Mouse (Mus musculus): ENCODE data around the gene Grn. TPM values are rescaled to one million over a fixed set of nuclear protein-coding genes. Genes with fewer than 3 reads are reported as not detected.
A peak's percentile ranks its signal among the peaks of the same experiment; 100 is the strongest.
"Not testable (repeated sequence)": the region's sequence is repeated elsewhere in the genome, so short reads cannot be mapped to it uniquely, and the experiment has no call there.

The Grn gene
- polyA plus RNA-seq (2015; fragmentation: Nextera tagmentation; extraction: Ambion mirVana): 192 and 215 TPM in 2 replicates

DNA sequence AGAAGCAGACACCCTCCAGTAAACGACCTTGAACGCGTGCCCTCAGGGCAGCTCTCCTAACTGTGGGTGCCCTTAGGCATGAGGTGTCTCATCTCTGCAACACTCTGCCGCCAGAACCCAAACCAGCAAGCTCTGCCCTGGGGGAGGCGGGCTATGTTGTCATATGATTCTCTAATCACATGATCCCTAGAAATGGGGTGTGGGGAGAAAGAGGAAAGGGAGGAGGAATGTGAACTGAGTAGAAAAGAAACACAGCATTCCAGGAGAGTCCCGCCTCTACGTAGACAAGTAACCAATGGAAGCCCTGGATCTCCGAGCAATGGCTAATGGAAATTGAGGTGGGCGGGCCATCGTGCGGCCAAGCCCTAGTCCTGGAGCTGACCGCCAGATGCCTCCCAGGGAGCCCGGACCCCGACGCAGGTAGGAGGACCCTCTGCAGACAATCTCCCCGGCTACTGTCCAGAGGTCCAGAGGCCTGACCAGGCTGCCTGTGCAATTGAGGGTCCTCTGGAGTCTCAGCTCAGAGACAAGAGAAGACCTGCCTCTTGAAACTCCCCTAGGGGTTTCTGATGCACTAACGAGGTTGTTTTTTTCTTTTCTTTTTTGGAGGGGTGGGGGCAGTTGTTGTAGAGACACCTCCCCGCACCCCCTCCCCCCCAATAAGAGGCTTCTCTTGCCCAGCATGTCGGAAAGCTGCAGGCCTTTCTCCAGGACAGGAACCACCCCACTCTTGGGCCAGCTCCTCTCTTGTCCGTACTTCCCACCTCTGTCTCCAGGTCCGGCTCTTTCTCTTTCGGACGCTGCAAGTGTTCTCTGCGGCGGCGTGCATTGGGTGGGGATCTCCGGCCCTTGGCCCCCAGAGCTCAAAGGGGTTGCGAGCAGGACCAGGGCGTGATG lies at the start of gene Grn:
Gene Grn (plus strand): TSS at position 195 of the 897 bp plus-strand sequence.
- peak within 1 kb of the TSS; percentile 90 for H3K4me2 ChIP-seq
- WGBS: 1% methylated on average over 29 of the region's 29 CpGs
- H3K36me3 ChIP-seq: peaks cover 20% of the 10 kb centered on the region
- H3K4me3 ChIP-seq: peak within 1 kb of the TSS; percentile 77
- H3K9me3 ChIP-seq: no peaks in the 10 kb centered on the region
- H3K27me3 ChIP-seq: no peaks in the 10 kb centered on the region; the same call in 1 of the 2 replicates
- peaks cover 38% of the 10 kb centered on the region for H3K4me1 ChIP-seq
- H3K27ac ChIP-seq: peak within 1 kb of the TSS; percentile 91
- peak; percentile 91 for ATAC-seq (ENCODE audit: insufficient number of reproducible peaks, low FRiP score, low TSS enrichment, low read depth)
- peak within 1 kb of the TSS; percentile 54 for H3K9ac ChIP-seq

DNA sequence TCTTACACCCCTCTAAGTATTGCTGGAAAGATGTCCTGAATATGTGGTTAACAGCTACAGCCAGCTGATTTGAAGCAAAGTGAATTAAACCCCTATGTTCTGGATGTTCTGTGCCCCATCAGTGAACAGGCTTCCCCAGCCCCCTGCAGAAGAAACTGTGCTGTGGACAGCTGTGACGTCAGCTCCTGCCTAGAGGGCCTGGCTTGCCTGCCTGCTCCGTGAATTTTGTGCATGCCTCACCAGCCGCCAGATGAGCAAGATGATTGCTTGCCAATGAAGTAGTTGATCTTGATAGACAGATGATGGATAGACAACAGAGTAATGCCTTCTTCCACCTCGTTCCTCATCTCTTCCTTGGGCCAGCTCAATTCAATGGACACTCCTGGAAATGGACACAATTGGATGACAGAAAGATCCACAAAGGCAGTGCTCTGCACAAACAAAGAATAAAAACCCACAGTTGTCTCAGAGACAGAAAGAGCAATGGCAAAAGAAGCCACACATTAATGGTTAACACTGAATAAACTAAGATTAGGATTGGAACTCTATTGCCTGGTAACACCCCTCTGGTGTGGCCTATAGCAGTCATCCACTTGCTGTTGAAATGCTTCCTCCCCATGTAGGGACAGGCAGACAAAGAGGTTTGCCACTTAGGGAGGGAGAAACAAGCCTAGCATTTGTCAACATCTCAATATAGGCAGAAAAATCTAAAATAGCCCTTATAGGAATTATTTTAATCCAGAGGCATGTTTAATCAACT lies 48.6 kb upstream of the Grn start:
- Histone ChIP-seq H3K4me2 (no peak overlapping the region), H3K4me3 (no peak overlapping the region), H3K27ac (0 out of 2 replicates have a peak overlapping the region, but pooled peaks have one; percentile 0), H3K27me3 (no peaks in the 10 kb centered on the region; the same call in 1 of the 2 replicates), H3K36me3 (no peaks in the 10 kb centered on the region), H3K9ac (no peak overlapping the region), H3K9me3 (no peaks in the 10 kb centered on the region), H3K4me1 (no peaks in the 10 kb centered on the region)
- 42% methylated on average over 4 of the region's 4 CpGs for WGBS
- ATAC-seq (ENCODE audit: insufficient number of reproducible peaks, low FRiP score, low TSS enrichment, low read depth): no peak

- H3K36me3 ChIP-seq: no peaks in the 10 kb centered on the region
- no peak overlapping the region for H3K4me2 ChIP-seq
- H3K9ac ChIP-seq: no peak overlapping the region
- no peaks in the 10 kb centered on the region for H3K9me3 ChIP-seq
- H3K4me3 ChIP-seq: no peak overlapping the region
- no peak for ATAC-seq (ENCODE audit: insufficient number of reproducible peaks, low FRiP score, low TSS enrichment, low read depth)
- WGBS: 83% methylated on average over 3 of the region's 3 CpGs
- H3K27me3 ChIP-seq: no peaks in the 10 kb centered on the region
- H3K4me1 ChIP-seq: no peaks in the 10 kb centered on the region
- H3K27ac ChIP-seq: no peak overlapping the region
Measured at GRCm38 (mm10) chr11:102382794-102383193, 47.3 kb upstream of the Grn start.

DNA sequence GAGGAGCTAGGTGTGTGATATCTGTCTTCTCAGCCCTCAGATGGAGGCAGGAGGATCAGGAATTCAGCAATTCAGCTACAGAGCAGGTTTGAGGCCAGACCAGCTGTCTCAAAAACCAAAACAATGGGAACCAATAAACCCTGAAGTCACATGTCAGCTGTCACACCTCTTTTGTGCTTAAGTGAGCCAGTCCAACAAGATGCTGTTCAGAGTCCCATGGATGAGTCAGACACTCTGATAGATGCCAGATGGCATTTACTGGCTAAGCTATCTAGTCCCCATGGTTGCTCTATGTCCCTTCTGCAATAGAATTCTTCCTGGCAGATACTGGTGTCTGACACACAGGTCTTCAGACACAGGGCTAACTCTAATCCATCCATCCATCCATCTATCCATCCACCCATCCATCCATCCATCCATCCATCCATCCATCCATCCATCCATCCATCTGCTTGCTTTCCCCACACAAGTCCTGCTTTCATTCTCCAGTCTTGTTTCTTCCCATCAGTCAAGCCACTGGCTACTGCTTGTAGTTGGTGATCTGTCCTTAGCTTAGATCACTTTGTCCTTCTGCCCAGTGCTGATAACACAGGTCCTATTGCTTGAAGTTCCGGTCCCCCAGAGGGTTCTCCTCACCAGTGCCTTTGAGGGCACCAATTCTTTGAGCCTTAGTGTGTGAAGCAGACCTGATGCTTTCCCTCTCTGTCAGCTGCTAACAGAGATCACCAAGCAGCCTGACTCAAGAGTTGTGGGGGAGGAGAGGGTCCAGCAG lies 46.6 kb upstream of the Grn start:
- 76% methylated on average over 1 of the region's 1 CpGs for WGBS
- no peaks in the 10 kb centered on the region for H3K36me3 ChIP-seq
- no peaks in the 10 kb centered on the region for H3K9me3 ChIP-seq
- H3K4me3 ChIP-seq: no peak overlapping the region
- H3K4me1 ChIP-seq: no peaks in the 10 kb centered on the region
- ATAC-seq (ENCODE audit: insufficient number of reproducible peaks, low FRiP score, low TSS enrichment, low read depth): no peak
- H3K9ac ChIP-seq: no peak overlapping the region
- H3K4me2 ChIP-seq: no peak overlapping the region
- H3K27ac ChIP-seq: no peak overlapping the region
- H3K27me3 ChIP-seq: no peaks in the 10 kb centered on the region

- H3K4me1 ChIP-seq: no peaks in the 10 kb centered on the region
- no peak overlapping the region for H3K27ac ChIP-seq
- H3K4me3 ChIP-seq: no peak overlapping the region
- ATAC-seq (ENCODE audit: insufficient number of reproducible peaks, low FRiP score, low TSS enrichment, low read depth): no peak
- no peak overlapping the region for H3K4me2 ChIP-seq
- 47% methylated on average over 2 of the region's 2 CpGs for WGBS
- no peak overlapping the region for H3K9ac ChIP-seq
- no peaks in the 10 kb centered on the region for H3K9me3 ChIP-seq
- H3K27me3 ChIP-seq: no peaks in the 10 kb centered on the region
- no peaks in the 10 kb centered on the region for H3K36me3 ChIP-seq
Measured at GRCm38 (mm10) chr11:102384418-102384817, 45.7 kb upstream of the Grn start.

DNA sequence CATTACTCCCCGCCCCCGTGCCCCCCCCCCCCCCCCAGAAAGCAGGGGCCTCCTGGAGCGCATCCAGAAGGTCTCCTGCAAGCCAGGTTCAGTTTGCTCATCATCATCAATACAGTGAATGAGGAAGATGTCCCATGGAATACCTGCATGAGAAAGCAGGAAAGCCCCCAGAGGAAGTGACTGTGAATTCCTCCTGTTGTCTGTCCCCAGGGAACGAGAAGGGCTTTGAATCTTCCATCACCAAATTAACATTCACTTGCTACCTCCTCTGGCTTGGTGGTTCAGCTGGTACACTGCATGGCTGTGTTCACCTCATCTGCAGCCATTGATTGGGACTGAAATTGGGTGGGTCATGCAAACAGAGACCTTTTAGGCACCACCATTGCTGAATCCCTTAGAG lies 45.0 kb upstream of the Grn start:
- 54% methylated on average over 4 of the region's 4 CpGs for WGBS
- ATAC-seq (ENCODE audit: insufficient number of reproducible peaks, low FRiP score, low TSS enrichment, low read depth): no peak
- H3K27ac ChIP-seq: no peak overlapping the region
- H3K4me3 ChIP-seq: no peak overlapping the region
- H3K27me3 ChIP-seq: no peaks in the 10 kb centered on the region
- no peak overlapping the region for H3K4me2 ChIP-seq
- H3K36me3 ChIP-seq: no peaks in the 10 kb centered on the region
- H3K4me1 ChIP-seq: no peaks in the 10 kb centered on the region
- H3K9me3 ChIP-seq: no peaks in the 10 kb centered on the region
- no peak overlapping the region for H3K9ac ChIP-seq

DNA sequence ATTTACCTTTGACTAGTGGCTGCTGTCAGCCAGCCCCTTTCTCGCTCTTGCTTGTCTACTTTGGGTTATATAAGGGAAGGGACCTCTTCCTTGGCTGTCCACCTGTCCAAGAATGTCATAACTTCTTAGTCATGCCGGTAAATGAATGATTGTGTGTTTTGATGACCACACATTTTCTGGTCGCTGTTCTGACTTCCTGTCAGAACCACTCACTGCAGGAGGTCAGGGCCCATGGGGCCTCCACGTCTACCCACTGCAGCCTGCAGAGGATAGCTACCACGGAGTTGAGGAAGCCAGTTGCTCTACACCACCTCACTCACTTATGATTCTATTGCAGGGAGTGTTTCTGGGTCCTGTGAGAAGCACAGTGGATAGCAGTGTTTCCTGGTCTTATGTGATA lies 44.0 kb upstream of the Grn start:
- H3K9ac ChIP-seq: no peak overlapping the region
- no peaks in the 10 kb centered on the region for H3K9me3 ChIP-seq
- ATAC-seq (ENCODE audit: insufficient number of reproducible peaks, low FRiP score, low TSS enrichment, low read depth): no peak
- no peaks in the 10 kb centered on the region for H3K36me3 ChIP-seq
- WGBS: 68% methylated on average over 5 of the region's 5 CpGs
- no peak overlapping the region for H3K4me2 ChIP-seq
- H3K27me3 ChIP-seq: no peaks in the 10 kb centered on the region
- no peak overlapping the region for H3K27ac ChIP-seq
- H3K4me1 ChIP-seq: no peaks in the 10 kb centered on the region
- H3K4me3 ChIP-seq: no peak overlapping the region

DNA sequence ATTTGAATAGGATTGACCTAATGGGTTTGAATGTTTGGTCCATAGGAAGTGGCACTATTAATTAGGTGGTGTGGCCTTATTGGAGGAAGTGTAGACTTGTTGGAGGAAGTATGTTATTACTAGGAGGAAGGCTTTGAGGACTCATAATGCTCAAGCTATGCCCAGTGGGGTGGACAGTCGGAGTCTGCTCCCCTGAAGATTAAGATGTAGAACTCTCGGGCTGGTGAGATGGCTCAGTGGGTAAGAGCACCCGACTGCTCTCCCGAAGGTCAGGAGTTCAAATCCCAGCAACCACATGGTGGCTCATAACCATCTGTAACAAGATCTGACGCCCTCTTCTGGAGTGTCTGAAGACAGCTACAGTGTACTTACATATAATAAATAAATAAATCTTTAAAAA lies 40.7 kb upstream of the Grn start:
- ATAC-seq (ENCODE audit: insufficient number of reproducible peaks, low FRiP score, low TSS enrichment, low read depth); H3K4me2 ChIP-seq: not testable (repeated sequence)
- 79% methylated on average over 4 of the region's 5 CpGs for WGBS

GRCm38 (mm10) chr11:102392441-102393237 lies 37.5 kb upstream of the Grn start:
- peaks cover 21% of the 10 kb centered on the region for H3K4me1 ChIP-seq
- no peaks in the 10 kb centered on the region for H3K9me3 ChIP-seq
- H3K36me3 ChIP-seq: no peaks in the 10 kb centered on the region
- no peak overlapping the region for H3K27ac ChIP-seq
- WGBS: 18% methylated on average over 15 of the region's 15 CpGs
- peak overlapping the region; percentile 94 for H3K4me2 ChIP-seq
- no peak overlapping the region for H3K9ac ChIP-seq
- peak overlapping the region; percentile 42 for H3K4me3 ChIP-seq
- no peak for ATAC-seq (ENCODE audit: insufficient number of reproducible peaks, low FRiP score, low TSS enrichment, low read depth)
- H3K27me3 ChIP-seq: peaks cover 33% of the 10 kb centered on the region

More for the DNA sequence above, 40.7 kb upstream of the Grn start:
- H3K4me3 ChIP-seq, H3K9ac ChIP-seq, H3K36me3 ChIP-seq, H3K27me3 ChIP-seq, H3K27ac ChIP-seq, H3K9me3 ChIP-seq: not testable (repeated sequence)
- H3K4me1 ChIP-seq: peaks cover 19% of the 10 kb centered on the region

GRCm38 (mm10) chr11:102393238-102393634 lies 36.9 kb upstream of the Grn start, which contains the start of gene Rundc3a:
Gene Rundc3a (plus strand): TSS chr11:102393403.
- Histone ChIP-seq H3K9me3 (no peaks in the 10 kb centered on the region), H3K4me1 (peaks cover 21% of the 10 kb centered on the region), H3K4me3 (peak within 1 kb of the TSS; percentile 42), H3K27me3 (peaks cover 39% of the 10 kb centered on the region), H3K27ac (no peak within 1 kb of the TSS), H3K9ac (no peak within 1 kb of the TSS), H3K36me3 (no peaks in the 10 kb centered on the region), H3K4me2 (peak within 1 kb of the TSS; percentile 94)
- peak; percentile 52 for ATAC-seq (ENCODE audit: insufficient number of reproducible peaks, low FRiP score, low TSS enrichment, low read depth)
- 1% methylated on average over 33 of the region's 34 CpGs for WGBS
